Mouse (Mus musculus): ENCODE data around the gene Wnt1.

DNA sequence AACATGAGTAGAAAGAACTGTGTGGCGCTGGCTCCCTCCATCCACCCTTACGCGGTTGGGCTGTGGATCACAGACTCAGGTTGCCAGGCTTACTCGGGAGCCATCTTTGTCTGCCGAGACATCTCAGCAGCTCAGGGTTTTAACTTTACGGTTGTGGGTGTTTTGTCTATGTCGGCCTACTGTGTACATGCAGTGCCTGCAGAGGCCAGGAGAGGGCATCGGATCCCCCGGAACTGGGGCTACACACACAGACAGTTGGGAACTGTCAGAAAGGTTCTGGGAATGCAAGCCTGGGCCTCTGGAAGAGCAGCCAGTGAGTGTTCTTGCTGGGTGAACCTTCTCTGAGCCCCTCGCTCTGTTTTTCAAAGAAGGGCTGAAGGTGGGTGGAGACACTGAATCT is 31.7 kb downstream of the Wnt1 start:
- peak; percentile 78; the same call in 1 of the 2 replicates for TF ChIP-seq CTCF (IDR thresholded peaks at IDR 0.05; ENCODE audit: borderline replicate concordance, control insufficient read depth, extremely low read depth, insufficient read depth, low read length, poor library complexity)
- TF ChIP-seq POLR2A (IDR thresholded peaks at IDR 0.05; ENCODE audit: control insufficient read depth, extremely low read depth, insufficient read depth, low read length, poor library complexity), result no peak
